28 mouse cellular contexts compared by ENCODE assay signal in genomic region chr7:81309247-81309646, GRCm38 (mm10). TPM values are rescaled to one million over a fixed set of nuclear protein-coding genes. Genes with fewer than 3 reads are reported as not detected.
DNase-seq lines count a peak whose midpoint lies in the region; ATAC-seq and TF ChIP-seq lines count a peak whose summit lies in the region.
"Had no signal": no experiment of that assay in that cellular context is flagged by ENCODE, and none has a peak within 500 bp of the region (broad histone marks: within the 10 kb centered on the region; RNA-seq: fewer than 3 reads in every experiment).

No protein-coding gene starts in this region.

- H3K27ac ChIP-seq in cerebellum, adult 2 months (ENCODE audit: insufficient read depth, low read length) = 0 out of 2 replicates have a peak overlapping the region, but pooled peaks have one; percentile 5
- H3K27ac ChIP-seq: embryonic facial prominence, embryonic 13.5 days; embryonic facial prominence, embryonic 15.5 days; forebrain, embryonic 10.5 days; forebrain, embryonic 13.5 days; forebrain, embryonic 15.5 days had no signal

- TF ChIP-seq POLR2A in cerebellum, adult 2 months (IDR thresholded peaks at IDR 0.05; ENCODE audit: borderline replicate concordance, insufficient read depth, low read length) = no peak

- no peak for TF ChIP-seq CTCF in cerebellum, adult 2 months (IDR thresholded peaks at IDR 0.05; ENCODE audit: borderline replicate concordance, insufficient read depth, low read depth, low read length)

- WGBS in cerebellum, adult 2 months = 77% methylated on average over 6 of the region's 6 CpGs

- no peaks in the 10 kb centered on the region for H3K4me1 ChIP-seq in cerebellum, adult 2 months (ENCODE audit: control insufficient read depth, insufficient read depth, low read length)
- H3K4me1 ChIP-seq in megakaryocyte, embryonic 14.5 days = peaks cover 90% of the 10 kb centered on the region
- H3K4me1 ChIP-seq: forebrain, embryonic 10.5 days; forebrain, embryonic 13.5 days; forebrain, embryonic 15.5 days had no signal

- peaks cover 17% of the 10 kb centered on the region for H3K36me3 ChIP-seq in megakaryocyte, embryonic 14.5 days (replicated peaks; ENCODE audit: low read length)
- H3K36me3 ChIP-seq: embryonic facial prominence, embryonic 13.5 days; embryonic facial prominence, embryonic 15.5 days; forebrain, embryonic 10.5 days; forebrain, embryonic 15.5 days; G1E had no signal

- no peaks in the 10 kb centered on the region for H3K27me3 ChIP-seq in cerebellum, adult 2 months (ENCODE audit: control insufficient read depth, insufficient read depth, low read length)
- no peaks in the 10 kb centered on the region for H3K27me3 ChIP-seq in megakaryocyte, embryonic 14.5 days (replicated peaks)
- H3K27me3 ChIP-seq: CH12.LX; embryonic facial prominence, embryonic 13.5 days; embryonic facial prominence, embryonic 15.5 days; forebrain, embryonic 13.5 days; forebrain, embryonic 15.5 days; Patski had no signal

- H3K9me3 ChIP-seq in megakaryocyte, embryonic 14.5 days = peaks cover 6% of the 10 kb centered on the region; the same call in 1 of the 2 replicates
- H3K9me3 ChIP-seq: embryonic facial prominence, embryonic 13.5 days; embryonic facial prominence, embryonic 15.5 days; forebrain, embryonic 10.5 days; forebrain, embryonic 13.5 days; forebrain, embryonic 15.5 days; G1E had no signal

- H3K4me3 ChIP-seq in cerebellum, adult 2 months (replicated peaks; ENCODE audit: insufficient read depth, low read depth, low read length) = no peak overlapping the region
- H3K4me3 ChIP-seq in megakaryocyte, embryonic 14.5 days (replicated peaks) = peak overlapping the region; percentile 82
- H3K4me3 ChIP-seq: embryonic facial prominence, embryonic 13.5 days; embryonic facial prominence, embryonic 15.5 days; erythroblast, embryonic 14.5 days; forebrain, embryonic 10.5 days; forebrain, embryonic 13.5 days; forebrain, embryonic 15.5 days had no signal

- ATAC-seq in megakaryocyte, adult 5-6 weeks (ENCODE audit: poor library complexity, severe bottlenecking) = no peak
- ATAC-seq: activated CD4-positive, CD25-positive, alpha-beta regulatory T cell, adult 4 months; CD4-positive, CD25-positive, alpha-beta regulatory T cell, adult 4 months; forebrain, embryonic 13.5 days; forebrain, embryonic 15.5 days; Patski had no signal

- DNase-seq in cerebellum, adult 2 months = no peak
- DNase-seq in cerebellum, postnatal 25 days = no peak
- DNase-seq in heart, adult 11 months = peak; percentile 93
- no peak for DNase-seq in heart, postnatal 36 days
- DNase-seq in retina, postnatal 1 day = peak; percentile 50
- no peak for DNase-seq in retina, embryonic 14.5 days (ENCODE audit: low spot score)
- DNase-seq: adrenal gland, adult 8-10 months; adrenal gland, postnatal 14 days; adrenal gland, postnatal 36 days; B cell, adult 2 months; cerebellum, adult 11-12 months; cerebellum, adult 8-10 months; cerebellum, adult 9-11 months; cerebellum, postnatal 14 days; embryo, embryonic 11 days had no signal

- intact Hi-C loops in heart, postnatal 36 days (cut with DNase I) = no loop called here

RNA-seq across cellular contexts. Expression of gene Rps17, which starts 35.8 kb away (rescaled TPM):
- polyA plus RNA-seq in cerebellum, adult 2 months (2012; rRNA removed) = 775 and 784 TPM in 2 replicates
- 100 to 1,000 TPM; 870 to 936 TPM for total RNA-seq in heart, postnatal 36 days (2021)
- polyA plus RNA-seq in megakaryocyte, embryonic 14.5 days (2012; ENCODE audit: insufficient read depth, low replicate concordance) = 57.3 and 223 TPM in 2 replicates
- 1,953 and 2,112 TPM in 2 replicates for total RNA-seq in megakaryocyte, adult 5-6 weeks (2015)
- total RNA-seq in megakaryocyte, adult 5-6 weeks (2017) = 2,159 and 2,431 TPM in 2 replicates

Comparison
In these comparisons a context has a peak if more than half of its experiments do, and no peak if none do; other contexts are left out.
1. DNase-seq: peak in heart, adult 11 months (single experiment) and retina, postnatal 1 day (single experiment); none in cerebellum, adult 2 months (0 of 2), cerebellum, postnatal 25 days (0 of 2), heart, postnatal 36 days (0 of 2) and retina, embryonic 14.5 days (single experiment).